Mouse (Mus musculus) cerebellum, adult 8-10 months (tissue): ENCODE results near the gene Gm14085.
"Not testable (repeated sequence)": the region's sequence is repeated elsewhere in the genome, so short reads cannot be mapped to it uniquely, and the experiment has no call there.

ENCODE experiments used
- DNase-seq: peaks from one replicate; pipeline ENCODE4 v3.0.0; 2022

Gene Gm14085

GRCm38 (mm10) chr2:122484641-122485040 is at the start of gene Gm14085:
TSS of gene Gm14085 (plus strand) at chr2:122484941.
- DNase-seq, result no peak

- DNase-seq, result not testable (repeated sequence)
Measured at GRCm38 (mm10) chr2:122438706-122439482, 45.8 kb upstream of the Gm14085 start.

GRCm38 (mm10) chr2:122440521-122440920 is 44.2 kb upstream of the Gm14085 start:
- not testable (repeated sequence) for DNase-seq

GRCm38 (mm10) chr2:122441000-122441933 is 43.5 kb upstream of the Gm14085 start:
- DNase-seq, result no peak

- no peak for DNase-seq
Measured at GRCm38 (mm10) chr2:122450351-122450750, 34.4 kb upstream of the Gm14085 start.

- DNase-seq, result no peak
Measured at GRCm38 (mm10) chr2:122452426-122452825, 32.3 kb upstream of the Gm14085 start.

- DNase-seq, result peak; percentile 3
Measured at GRCm38 (mm10) chr2:122466901-122467300, 17.8 kb upstream of the Gm14085 start.

GRCm38 (mm10) chr2:122467351-122468013 is 17.3 kb upstream of the Gm14085 start:
- peak; percentile 92 for DNase-seq

GRCm38 (mm10) chr2:122469221-122469620 is 15.5 kb upstream of the Gm14085 start:
- no peak for DNase-seq

GRCm38 (mm10) chr2:122476585-122476984 is 8.2 kb upstream of the Gm14085 start:
- no peak for DNase-seq

GRCm38 (mm10) chr2:122483787-122484186 is 954 bp upstream of the Gm14085 start:
- not testable (repeated sequence) for DNase-seq

- DNase-seq, result not testable (repeated sequence)
Measured at GRCm38 (mm10) chr2:122485654-122486053, 913 bp downstream of the Gm14085 start.

- DNase-seq, result not testable (repeated sequence)
Measured at GRCm38 (mm10) chr2:122486122-122486521, 1.4 kb downstream of the Gm14085 start.

GRCm38 (mm10) chr2:122486674-122487073 is 1.9 kb downstream of the Gm14085 start:
- DNase-seq, result no peak

GRCm38 (mm10) chr2:122529696-122530095 is 45.0 kb downstream of the Gm14085 start:
- not testable (repeated sequence) for DNase-seq

GRCm38 (mm10) chr2:122531290-122531689 is 46.5 kb downstream of the Gm14085 start:
- DNase-seq, result no peak

GRCm38 (mm10) chr2:122531726-122532125 is 47.0 kb downstream of the Gm14085 start:
- no peak for DNase-seq

GRCm38 (mm10) chr2:122532136-122532801 is 47.5 kb downstream of the Gm14085 start:
- no peak for DNase-seq

- no peak for DNase-seq
Measured at GRCm38 (mm10) chr2:122532802-122533186, 48.1 kb downstream of the Gm14085 start.

GRCm38 (mm10) chr2:122533378-122533777 is 48.6 kb downstream of the Gm14085 start:
- DNase-seq, result no peak

GRCm38 (mm10) chr2:122534671-122535070 is 49.9 kb downstream of the Gm14085 start:
- DNase-seq, result no peak

GRCm38 (mm10) chr2:122558317-122558716 is 73.6 kb downstream of the Gm14085 start:
- DNase-seq, result no peak
